Mouse (Mus musculus) splenic B cell, adult 2 months (primary cell): ENCODE data around the gene Pou3f1.

Source experiments
- DNase-seq: peaks from one replicate; pipeline ENCODE4 v3.0.0-alpha.2; 2011; ENCODE audit warnings: low read depth, low spot score
- H3K27me3 ChIP-seq: 2 replicates; pipeline ENCODE4 v1.6.1; 2012; ENCODE audit warnings: mild to moderate bottlenecking, low read length, moderate library complexity, mixed read lengths; ENCODE audit not compliant: control insufficient read depth, poor library complexity, insufficient read depth, severe bottlenecking
- H3K36me3 ChIP-seq: 2 replicates; pipeline ENCODE4 v1.6.1; 2012; ENCODE audit warnings: mild to moderate bottlenecking, low read length, moderate library complexity, mixed read lengths; ENCODE audit not compliant: control insufficient read depth, poor library complexity, insufficient read depth, severe bottlenecking

Pou3f1 gene

DNA sequence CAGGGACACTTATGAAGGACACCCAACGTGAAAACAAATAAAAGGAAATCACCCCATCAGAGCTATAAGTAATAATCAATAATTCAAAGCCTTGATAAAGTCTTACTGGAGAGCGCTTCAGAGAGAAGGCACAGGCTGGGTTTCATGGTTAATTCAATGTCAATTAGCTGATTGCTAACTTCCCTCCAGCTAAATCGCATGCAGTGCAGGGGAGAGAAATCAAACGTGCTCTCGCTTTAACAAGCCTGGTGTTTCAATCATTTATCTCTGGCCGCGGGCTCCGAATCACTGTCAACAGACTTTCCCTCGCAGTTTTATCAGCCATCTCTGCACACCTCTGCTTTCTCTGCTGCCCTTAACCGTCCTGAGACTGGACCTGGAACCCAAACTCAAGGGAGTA is 23.8 kb upstream of the Pou3f1 start:
- Histone ChIP-seq H3K27me3 (no peaks in the 10 kb centered on the region; the same call in 1 of the 2 replicates), H3K36me3 (no peaks in the 10 kb centered on the region)
- DNase-seq: no peak

DNA sequence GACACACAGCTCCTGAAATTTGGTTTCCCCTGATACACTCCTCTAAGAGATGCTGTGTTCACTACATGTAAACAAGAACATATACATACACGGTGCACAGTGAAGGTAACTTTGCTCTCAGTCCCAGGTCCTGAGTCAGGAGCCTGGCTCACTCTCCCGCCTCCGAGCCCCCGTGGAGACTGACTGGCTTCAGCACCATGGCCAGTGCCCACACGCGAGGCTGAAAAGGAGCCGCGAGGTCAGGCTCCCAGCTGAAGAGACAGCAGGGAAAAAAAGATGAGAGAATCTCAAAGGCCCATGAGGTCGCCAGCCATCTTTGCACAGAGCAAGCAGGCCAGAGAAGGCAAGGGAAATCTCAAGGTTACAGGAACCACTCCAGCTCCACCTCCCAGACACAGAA is 23.3 kb upstream of the Pou3f1 start:
- H3K36me3 ChIP-seq: no peaks in the 10 kb centered on the region
- DNase-seq: no peak
- no peaks in the 10 kb centered on the region; the same call in 1 of the 2 replicates for H3K27me3 ChIP-seq

- Histone ChIP-seq H3K27me3 (no peaks in the 10 kb centered on the region), H3K36me3 (no peaks in the 10 kb centered on the region)
- DNase-seq: no peak
Observed at GRCm38 (mm10) chr4:124639715-124640114, 16.9 kb upstream of the Pou3f1 start.

GRCm38 (mm10) chr4:124643859-124644258 is 12.7 kb upstream of the Pou3f1 start:
- DNase-seq: no peak
- H3K27me3 ChIP-seq: no peaks in the 10 kb centered on the region
- no peaks in the 10 kb centered on the region for H3K36me3 ChIP-seq

DNA sequence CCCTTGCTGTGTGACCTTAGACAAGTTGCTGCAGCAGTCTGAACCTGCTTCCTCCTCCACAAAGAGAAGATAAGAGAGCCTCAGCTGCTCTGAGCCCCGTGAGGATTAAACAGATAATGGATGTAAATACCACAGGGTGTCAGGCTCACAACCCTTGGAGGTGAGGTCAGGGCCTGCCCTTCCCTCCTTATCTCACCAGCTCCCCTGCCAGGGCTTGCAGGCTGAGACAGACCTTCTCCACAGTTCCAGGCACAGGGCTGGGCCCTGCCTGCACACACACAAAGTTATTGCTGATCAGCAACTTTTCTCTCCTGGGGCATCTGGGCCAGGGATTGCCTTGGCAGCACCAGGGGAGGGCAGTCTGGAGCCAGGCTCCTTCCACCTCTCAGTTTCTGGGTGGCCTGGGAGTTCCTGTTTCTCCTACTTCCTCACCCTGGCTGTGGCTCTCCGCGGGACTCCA is 11.6 kb upstream of the Pou3f1 start:
- DNase-seq: no peak
- Histone ChIP-seq H3K27me3 (no peaks in the 10 kb centered on the region), H3K36me3 (no peaks in the 10 kb centered on the region)

GRCm38 (mm10) chr4:124646591-124646990 is 10.0 kb upstream of the Pou3f1 start:
- H3K27me3 ChIP-seq: no peaks in the 10 kb centered on the region
- no peak for DNase-seq
- no peaks in the 10 kb centered on the region for H3K36me3 ChIP-seq

GRCm38 (mm10) chr4:124647909-124648308 is 8.7 kb upstream of the Pou3f1 start:
- DNase-seq: no peak
- Histone ChIP-seq H3K36me3 (no peaks in the 10 kb centered on the region), H3K27me3 (no peaks in the 10 kb centered on the region)

- no peaks in the 10 kb centered on the region for H3K36me3 ChIP-seq
- no peak for DNase-seq
- no peaks in the 10 kb centered on the region for H3K27me3 ChIP-seq
Observed at GRCm38 (mm10) chr4:124652886-124653285, 3.7 kb upstream of the Pou3f1 start.

- no peaks in the 10 kb centered on the region for H3K36me3 ChIP-seq
- H3K27me3 ChIP-seq: peaks cover 4% of the 10 kb centered on the region; the same call in 1 of the 2 replicates
- peak; percentile 45 for DNase-seq
Observed at GRCm38 (mm10) chr4:124656854-124657650, 445 bp downstream of the Pou3f1 start.

- Histone ChIP-seq H3K36me3 (no peaks in the 10 kb centered on the region), H3K27me3 (peaks cover 4% of the 10 kb centered on the region; the same call in 1 of the 2 replicates)
- DNase-seq: no peak
Observed at GRCm38 (mm10) chr4:124657781-124658180, 1.2 kb downstream of the Pou3f1 start.

DNA sequence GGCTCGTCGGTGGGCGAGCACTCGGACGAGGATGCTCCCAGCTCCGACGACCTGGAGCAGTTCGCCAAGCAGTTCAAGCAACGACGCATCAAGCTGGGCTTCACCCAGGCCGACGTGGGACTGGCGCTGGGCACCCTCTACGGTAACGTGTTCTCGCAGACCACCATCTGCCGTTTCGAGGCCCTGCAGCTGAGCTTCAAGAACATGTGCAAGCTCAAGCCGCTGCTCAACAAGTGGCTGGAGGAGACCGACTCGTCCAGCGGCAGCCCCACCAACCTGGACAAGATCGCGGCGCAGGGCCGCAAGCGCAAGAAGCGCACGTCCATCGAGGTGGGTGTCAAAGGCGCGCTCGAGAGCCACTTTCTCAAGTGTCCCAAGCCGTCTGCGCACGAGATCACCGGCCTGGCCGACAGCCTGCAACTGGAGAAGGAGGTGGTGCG is 1.8 kb downstream of the Pou3f1 start:
- Histone ChIP-seq H3K27me3 (peaks cover 4% of the 10 kb centered on the region; the same call in 1 of the 2 replicates), H3K36me3 (no peaks in the 10 kb centered on the region)
- DNase-seq: peak; percentile 17

GRCm38 (mm10) chr4:124659251-124660217 is 2.9 kb downstream of the Pou3f1 start:
- DNase-seq: no peak
- Histone ChIP-seq H3K27me3 (peaks cover 4% of the 10 kb centered on the region; the same call in 1 of the 2 replicates), H3K36me3 (no peaks in the 10 kb centered on the region)

GRCm38 (mm10) chr4:124660603-124661002 is 4.0 kb downstream of the Pou3f1 start:
- H3K27me3 ChIP-seq: peaks cover 4% of the 10 kb centered on the region; the same call in 1 of the 2 replicates
- no peak for DNase-seq
- no peaks in the 10 kb centered on the region for H3K36me3 ChIP-seq

DNA sequence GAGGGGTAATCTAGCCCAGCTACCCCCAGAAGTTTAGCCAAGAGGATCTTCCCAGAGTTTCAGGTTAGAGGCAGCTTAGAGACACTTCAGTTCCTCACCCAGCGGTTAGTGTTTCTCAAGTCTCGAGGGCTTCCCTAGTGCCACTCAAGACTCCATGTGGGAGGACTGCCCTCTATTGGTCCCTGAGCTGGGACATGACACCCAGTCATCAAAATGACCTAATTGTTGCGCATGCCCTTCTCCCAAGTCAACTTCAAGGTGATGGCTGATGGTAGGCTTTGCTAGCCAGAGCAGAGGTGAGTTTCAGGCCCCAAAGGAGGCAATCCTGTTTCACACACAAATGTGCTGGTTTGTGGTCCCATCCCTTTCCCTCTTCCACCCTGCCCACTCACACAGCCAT is 6.4 kb downstream of the Pou3f1 start:
- no peak for DNase-seq
- Histone ChIP-seq H3K36me3 (no peaks in the 10 kb centered on the region), H3K27me3 (peaks cover 4% of the 10 kb centered on the region; the same call in 1 of the 2 replicates)

DNA sequence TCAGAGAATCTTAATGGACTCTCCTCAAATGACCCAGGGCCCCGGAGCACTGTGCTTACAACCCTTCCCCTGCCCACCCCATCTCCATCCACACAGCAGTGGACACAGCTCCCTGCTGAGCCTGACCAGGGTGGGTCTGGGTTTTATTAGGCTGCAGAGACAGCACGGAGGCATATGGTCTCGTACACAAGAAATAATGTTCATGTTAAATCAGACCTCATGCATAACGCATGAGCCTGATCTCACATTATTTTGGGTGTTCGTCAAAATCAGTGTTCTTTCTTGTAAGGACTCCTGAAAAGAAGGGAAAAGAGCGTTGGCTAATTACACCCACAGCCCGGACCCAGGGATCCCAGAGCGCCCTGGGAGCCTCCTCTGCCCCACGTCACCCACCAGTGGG is 7.6 kb downstream of the Pou3f1 start:
- no peaks in the 10 kb centered on the region for H3K36me3 ChIP-seq
- no peak for DNase-seq
- H3K27me3 ChIP-seq: peaks cover 4% of the 10 kb centered on the region; the same call in 1 of the 2 replicates
